Mouse (Mus musculus) kidney, adult 2 months (tissue): ENCODE data around the gene Scd2. TPM values are rescaled to one million over a fixed set of nuclear protein-coding genes. Genes with fewer than 3 reads are reported as not detected.
"Not testable (repeated sequence)": the region's sequence is repeated elsewhere in the genome, so short reads cannot be mapped to it uniquely, and the experiment has no call there.

Source experiments
- DNase-seq: peaks from one replicate; pipeline ENCODE4 v3.0.0; 2021
- H3K27ac ChIP-seq: fragments of 200-500 bp; 2 replicates; pipeline ENCODE4 v1.5.1; 2012; ENCODE audit warnings: low read depth, low read length, control low read depth, inconsistent platforms; ENCODE audit not compliant: insufficient read depth
- H3K27me3 ChIP-seq: fragments of 200-500 bp; replicated peaks from 2 replicates; pipeline ENCODE4 v1.6.1; 2012; ENCODE audit warnings: mild to moderate bottlenecking, moderate library complexity, low read length, inconsistent platforms; ENCODE audit not compliant: control insufficient read depth, insufficient read depth
- H3K36me3 ChIP-seq: fragments of 200-500 bp; 2 replicates; pipeline ENCODE4 v1.6.1; 2012; ENCODE audit warnings: mild to moderate bottlenecking, moderate library complexity, low read length, inconsistent platforms; ENCODE audit not compliant: control insufficient read depth, insufficient read depth
- H3K4me1 ChIP-seq: fragments of 200-500 bp; 2 replicates; pipeline ENCODE4 v1.6.1; 2011; ENCODE audit warnings: low read length; ENCODE audit not compliant: control insufficient read depth, insufficient read depth
- H3K4me3 ChIP-seq: fragments of 200-500 bp; 2 replicates; pipeline ENCODE4 v1.5.1; 2011; ENCODE audit warnings: mild to moderate bottlenecking, low read depth, low read length, control low read depth; ENCODE audit not compliant: insufficient read depth
- CTCF ChIP-seq: fragments of 200-500 bp; conservative IDR thresholded peaks from 2 replicates; pipeline ENCODE4 v1.5.1; 2011; ENCODE audit warnings: low read depth, mild to moderate bottlenecking, control low read depth, low read length, moderate library complexity, mixed read lengths; ENCODE audit not compliant: insufficient read depth, insufficient read length
- POLR2A ChIP-seq: fragments of 200-500 bp; IDR thresholded peaks from one replicate; pipeline ENCODE4 v1.6.1; 2011; ENCODE audit warnings: low read depth, low read length, control low read depth
- whole genome bisulfite sequencing: fragments of 180-500 bp; shearing (Covaris S2); methylation state at CpG from one replicate; pipeline ENCODE4 v1.1.7; 2018; 5-methylcytosine and 5-hydroxymethylcytosine counted together
- polyA plus RNA-seq: library from polyadenylated mRNA; depleted of rRNA; stranded (reverse); fragments of >200 nt; gene quantifications from 2 replicates; pipeline ENCODE4 v1.2.3, GENCODE M21; 2012

Scd2 gene
- polyA plus RNA-seq, 1 experiment = 61.3 TPM

GRCm38 (mm10) chr19:44251936-44252558 is 41.4 kb upstream of the Scd2 start:
- no peaks in the 10 kb centered on the region for H3K27me3 ChIP-seq
- 74% methylated on average over 12 of the region's 12 CpGs for WGBS
- H3K4me1 ChIP-seq = peaks cover 16% of the 10 kb centered on the region; the same call in 1 of the 2 replicates
- no peaks in the 10 kb centered on the region for H3K36me3 ChIP-seq
- H3K4me3 ChIP-seq = no peak overlapping the region
- no peak for DNase-seq
- H3K27ac ChIP-seq = no peak overlapping the region
- TF ChIP-seq POLR2A (no peak), CTCF (no peak)

- not testable (repeated sequence) for H3K4me3 ChIP-seq, H3K4me1 ChIP-seq, H3K27me3 ChIP-seq, DNase-seq, H3K36me3 ChIP-seq
- 63% methylated on average over 4 of the region's 4 CpGs for WGBS
- peak overlapping the region; percentile 22; the same call in 1 of the 2 replicates for H3K27ac ChIP-seq
These were observed 39.4 kb upstream of the Scd2 start for GRCm38 (mm10) chr19:44254106-44254505.

GRCm38 (mm10) chr19:44257377-44257966 is 36.0 kb upstream of the Scd2 start:
- Histone ChIP-seq H3K4me3 (no peak overlapping the region), H3K36me3 (no peaks in the 10 kb centered on the region), H3K27me3 (no peaks in the 10 kb centered on the region), H3K4me1 (peaks cover 8% of the 10 kb centered on the region; the same call in 1 of the 2 replicates), H3K27ac (no peak overlapping the region)
- no peak for DNase-seq
- WGBS = 83% methylated on average over 13 of the region's 13 CpGs
- TF ChIP-seq POLR2A = no peak
- no peak for TF ChIP-seq CTCF

- no peak for DNase-seq
- Histone ChIP-seq H3K4me1 (no peaks in the 10 kb centered on the region), H3K27me3 (no peaks in the 10 kb centered on the region), H3K4me3 (no peak overlapping the region), H3K27ac (no peak overlapping the region), H3K36me3 (no peaks in the 10 kb centered on the region)
- TF ChIP-seq CTCF (no peak), POLR2A (no peak)
- WGBS = 63% methylated on average over 4 of the region's 4 CpGs
These were observed 34.0 kb upstream of the Scd2 start for GRCm38 (mm10) chr19:44259484-44259883.

- DNase-seq = no peak
- Histone ChIP-seq H3K36me3 (no peaks in the 10 kb centered on the region), H3K4me3 (no peak overlapping the region), H3K4me1 (no peaks in the 10 kb centered on the region), H3K27ac (no peak overlapping the region), H3K27me3 (no peaks in the 10 kb centered on the region)
- WGBS = 81% methylated on average over 5 of the region's 5 CpGs
- TF ChIP-seq POLR2A = no peak
- TF ChIP-seq CTCF = no peak
These were observed 33.0 kb upstream of the Scd2 start for GRCm38 (mm10) chr19:44260487-44260886.

GRCm38 (mm10) chr19:44261774-44262173 is 31.7 kb upstream of the Scd2 start:
- no peaks in the 10 kb centered on the region for H3K4me1 ChIP-seq
- no peak overlapping the region for H3K27ac ChIP-seq
- no peaks in the 10 kb centered on the region for H3K36me3 ChIP-seq
- TF ChIP-seq CTCF (no peak), POLR2A (no peak)
- no peak overlapping the region for H3K4me3 ChIP-seq
- no peaks in the 10 kb centered on the region for H3K27me3 ChIP-seq
- 86% methylated on average over 7 of the region's 7 CpGs for WGBS
- DNase-seq = no peak

- no peaks in the 10 kb centered on the region for H3K4me1 ChIP-seq
- DNase-seq = no peak
- TF ChIP-seq POLR2A (no peak), CTCF (no peak)
- WGBS = 80% methylated on average over 3 of the region's 3 CpGs
- no peaks in the 10 kb centered on the region for H3K27me3 ChIP-seq
- H3K27ac ChIP-seq = no peak overlapping the region
- no peak overlapping the region for H3K4me3 ChIP-seq
- no peaks in the 10 kb centered on the region for H3K36me3 ChIP-seq
These were observed 29.9 kb upstream of the Scd2 start for GRCm38 (mm10) chr19:44263581-44263980.
